Mouse (Mus musculus) kidney, adult 2 months (tissue): ENCODE data around the gene Bsn.
"Not testable (repeated sequence)": the region's sequence is repeated elsewhere in the genome, so short reads cannot be mapped to it uniquely, and the experiment has no call there.

Experiments
- CTCF ChIP-seq: fragments of 200-500 bp; conservative IDR thresholded peaks from 2 replicates; pipeline ENCODE4 v1.5.1; 2011; ENCODE audit warnings: low read depth, mild to moderate bottlenecking, control low read depth, low read length, moderate library complexity, mixed read lengths; ENCODE audit not compliant: insufficient read depth, insufficient read length
- POLR2A ChIP-seq: fragments of 200-500 bp; IDR thresholded peaks from one replicate; pipeline ENCODE4 v1.6.1; 2011; ENCODE audit warnings: low read depth, low read length, control low read depth

GRCm38 (mm10) chr9:108196222-108196621, 6.0 kb upstream of the Bsn start:
- TF ChIP-seq CTCF, POLR2A: not testable (repeated sequence)
